Mouse (Mus musculus): ENCODE data around the gene Olfr53.

- no peak for TF ChIP-seq CTCF (IDR thresholded peaks at IDR 0.05; ENCODE audit: low read depth, low read length)
- no peak for TF ChIP-seq EP300 (IDR thresholded peaks at IDR 0.05; ENCODE audit: insufficient read depth, low read depth, low read length)
Measured at GRCm38 (mm10) chr7:140675863-140676262, 29.6 kb downstream of the Olfr53 start.
